Mouse (Mus musculus): ENCODE measurements around the gene Mettl23. TPM values are rescaled to one million over a fixed set of nuclear protein-coding genes. Genes with fewer than 3 reads are reported as not detected.
A peak's percentile ranks its signal among the peaks of the same experiment; 100 is the strongest.

The Mettl23 gene
- 10 to 100 TPM; 20.2 to 24.3 (median 22.2) TPM for total RNA-seq (2022)

GRCm38 (mm10) chr11:116843261-116844233, at the start of gene Mettl23, which contains the start of gene Jmjd6:
Gene Mettl23 (plus strand): TSS chr11:116843278.
Gene Jmjd6 (minus strand): TSS chr11:116843449.
- peak; percentile 87 to 98 for DNase-seq (ENCODE audit: low spot score in 2 of 2)

- DNase-seq (ENCODE audit: low spot score in 2 of 2) = no peak
These were observed 43.7 kb upstream of the Mettl23 start for GRCm38 (mm10) chr11:116799364-116799763.

GRCm38 (mm10) chr11:116801106-116801505, 42.0 kb upstream of the Mettl23 start:
- no peak for DNase-seq (ENCODE audit: low spot score in 2 of 2)

GRCm38 (mm10) chr11:116802709-116803108, 40.4 kb upstream of the Mettl23 start:
- no peak for DNase-seq (ENCODE audit: low spot score in 2 of 2)

GRCm38 (mm10) chr11:116806136-116807071, 36.7 kb upstream of the Mettl23 start:
- no peak for DNase-seq (ENCODE audit: low spot score in 2 of 2)

- DNase-seq (ENCODE audit: low spot score in 2 of 2) = no peak
These were observed 36.0 kb upstream of the Mettl23 start for GRCm38 (mm10) chr11:116807116-116807515.

- DNase-seq (ENCODE audit: low spot score in 2 of 2) = no peak
These were observed 35.6 kb upstream of the Mettl23 start for GRCm38 (mm10) chr11:116807526-116807925.

GRCm38 (mm10) chr11:116807938-116808606, 35.0 kb upstream of the Mettl23 start:
- peak; percentile 56 to 77 for DNase-seq (ENCODE audit: low spot score in 2 of 2)

GRCm38 (mm10) chr11:116808811-116809395, 34.2 kb upstream of the Mettl23 start:
- DNase-seq (ENCODE audit: low spot score in 2 of 2) = no peak

- no peak for DNase-seq (ENCODE audit: low spot score in 2 of 2)
These were observed 33.6 kb upstream of the Mettl23 start for GRCm38 (mm10) chr11:116809520-116809919.

GRCm38 (mm10) chr11:116810528-116810927, 32.5 kb upstream of the Mettl23 start:
- no peak for DNase-seq (ENCODE audit: low spot score in 2 of 2)

- peak; percentile 42 to 74 for DNase-seq (ENCODE audit: low spot score in 2 of 2)
These were observed 31.8 kb upstream of the Mettl23 start for GRCm38 (mm10) chr11:116810983-116811901.

GRCm38 (mm10) chr11:116812793-116813529, 30.1 kb upstream of the Mettl23 start:
- DNase-seq (ENCODE audit: low spot score in 2 of 2) = no peak

GRCm38 (mm10) chr11:116813610-116814009, 29.5 kb upstream of the Mettl23 start:
- no peak for DNase-seq (ENCODE audit: low spot score in 2 of 2)

GRCm38 (mm10) chr11:116814076-116814883, 28.8 kb upstream of the Mettl23 start:
- no peak for DNase-seq (ENCODE audit: low spot score in 2 of 2)

GRCm38 (mm10) chr11:116814884-116815415, 28.1 kb upstream of the Mettl23 start:
- DNase-seq (ENCODE audit: low spot score in 2 of 2) = no peak

GRCm38 (mm10) chr11:116816769-116817168, 26.3 kb upstream of the Mettl23 start:
- DNase-seq (ENCODE audit: low spot score in 2 of 2) = no peak

GRCm38 (mm10) chr11:116817567-116817966, 25.5 kb upstream of the Mettl23 start:
- no peak for DNase-seq (ENCODE audit: low spot score in 2 of 2)
